Mouse (Mus musculus) heart, adult 2 months (tissue): ENCODE data around the gene Arhgap31.

Source experiments
- CTCF ChIP-seq: fragments of 200-600 bp; IDR thresholded peaks from 2 replicates; pipeline ENCODE4 v1.8.1; 2022; ENCODE audit warnings: antibody characterized with exemption, mild to moderate bottlenecking, moderate library complexity
- POLR2A ChIP-seq: fragments of 200-500 bp; IDR thresholded peaks from 2 replicates; pipeline ENCODE4 v1.6.1; 2011; ENCODE audit warnings: mild to moderate bottlenecking, low read depth, low read length, control low read depth; ENCODE audit not compliant: insufficient read depth

DNA sequence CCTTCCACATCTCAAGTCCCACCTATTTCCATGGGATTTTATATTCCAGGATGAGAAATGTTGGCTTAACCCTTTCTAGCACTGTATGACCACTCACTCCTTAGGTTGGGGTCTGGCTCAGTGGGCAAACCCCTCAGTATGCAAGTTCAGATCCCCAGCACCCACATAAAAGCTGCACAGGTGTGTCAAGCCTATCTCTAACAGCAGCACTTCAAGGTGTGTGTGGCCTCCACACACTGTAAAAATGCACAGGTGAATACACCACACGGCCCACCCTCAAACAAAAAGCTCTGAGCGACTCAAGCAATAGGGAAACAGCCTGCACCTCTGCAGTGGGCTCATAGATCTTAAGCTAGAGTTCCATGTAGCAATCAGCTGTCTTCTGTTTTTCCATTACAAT, 117.0 kb downstream of the Arhgap31 start:
- no peak for TF ChIP-seq POLR2A
- no peak for TF ChIP-seq CTCF
